Mouse (Mus musculus) Patski (cell line): Measurements from ENCODE around the gene Unc45a. TPM values are rescaled to one million over a fixed set of nuclear protein-coding genes. Genes with fewer than 3 reads are reported as not detected.

Source experiments
- ATAC-seq: fragments of 100-300 bp; one replicate; pipeline ENCODE4 v1.8.0; 2021
- CTCF ChIA-PET: fragments of 350-600 bp; sonication (Branson Sonifier 250); formaldehyde crosslinking; loops from one replicate; lab custom pipeline; 2022; ENCODE audit warnings: inconsistent platforms; lab: Charles Lee
- POLR2A ChIA-PET: fragments of 350-600 bp; sonication (Branson Sonifier 250); formaldehyde crosslinking; loops from one replicate; lab custom pipeline; 2022; ENCODE audit warnings: antibody characterized with exemption, inconsistent platforms; lab: Charles Lee
- DNase-seq: peaks from one replicate; pipeline ENCODE4 v3.0.0-alpha.2; 2011; ENCODE audit warnings: low read depth, low spot score
- H3K27me3 ChIP-seq: fragments of 371-371 bp; one replicate; pipeline ENCODE4 v1.5.1; 2021
- CTCF ChIP-seq: fragments of 100-300 bp; IDR thresholded peaks from one replicate; pipeline ENCODE4 v1.5.1; 2021
- in situ Hi-C: fragments of 300-500 bp; cut with MboI; formaldehyde crosslinking; loops from 3 replicates; pipeline ENCODE4 v1.11.1; 2018; ENCODE audit warnings: low pct_unique_long_range_greater_than_20kb, mixed read lengths
- polyA plus RNA-seq: library from polyadenylated mRNA; unstranded; gene quantifications from one replicate; pipeline ENCODE4 v1.2.3, GENCODE M21; 2021

Gene Unc45a
- polyA plus RNA-seq, 1 experiment from 2014 or later, result 71.3 TPM

DNA sequence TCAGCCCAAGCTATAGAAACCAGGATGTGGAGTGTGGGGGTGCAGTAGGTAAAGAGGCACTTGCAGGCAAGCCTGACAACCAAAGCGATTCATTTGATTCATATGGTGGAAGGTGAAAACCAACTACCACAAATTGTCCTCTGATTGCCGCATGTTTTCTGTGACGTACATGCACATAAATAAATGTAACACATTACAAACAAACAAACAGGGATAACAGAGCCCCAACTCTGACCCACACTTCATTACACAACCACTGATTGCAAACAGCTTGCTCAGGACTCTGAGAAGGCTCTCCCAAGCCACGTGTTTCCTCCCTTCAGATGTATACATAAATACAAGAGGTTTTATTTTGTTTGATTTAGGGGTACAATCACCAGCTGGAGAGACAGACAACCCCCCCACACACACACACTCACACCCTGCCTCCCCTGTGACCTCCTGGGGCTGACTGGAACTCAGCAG is 29.2 kb upstream of the Unc45a start:
- in situ Hi-C loops, result no loop called here
- ChIA-PET CTCF (interaction anchor here (0.8 to 1.6 kb wide), 7 partner anchors 10 to 116 kb away, joined by 3 to 7 read pairs (median 4); partner anchors contain the start of gene Hddc3), POLR2A (interaction anchor here (0.6 to 0.8 kb wide), 2 partner anchors 30 to 1429 kb away, joined by 3 to 4 read pairs; no protein-coding TSS in a partner anchor)
- no peaks in the 10 kb centered on the region for H3K27me3 ChIP-seq
- no peak for ATAC-seq
- no peak for TF ChIP-seq CTCF
- no peak for DNase-seq

DNA sequence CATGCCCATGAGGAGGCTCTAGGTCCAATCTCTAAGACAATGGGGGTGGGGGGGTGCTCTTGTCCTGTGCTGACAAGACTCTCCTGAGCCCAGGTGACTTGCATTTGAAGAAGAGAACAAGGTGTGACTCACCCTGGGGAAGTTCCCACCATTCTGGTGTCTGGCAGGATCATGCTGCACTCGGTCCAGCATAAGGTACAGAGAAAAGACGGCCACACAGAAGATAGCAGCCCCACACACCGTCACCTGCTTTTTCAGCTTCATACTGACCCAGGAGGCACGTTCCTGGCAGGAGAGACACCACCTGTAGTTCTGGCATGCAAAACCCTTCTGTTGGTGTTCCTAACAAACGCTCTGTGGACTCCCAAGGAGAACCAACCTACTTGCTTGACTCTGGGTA is 28.7 kb upstream of the Unc45a start:
- H3K27me3 ChIP-seq, result no peaks in the 10 kb centered on the region
- CTCF ChIA-PET, result interaction anchor here (0.8 to 1.6 kb wide), 5 partner anchors 12 to 117 kb away, joined by 3 to 5 read pairs (median 4); no protein-coding TSS in a partner anchor
- ATAC-seq (no peak), DNase-seq (no peak)
- no peak for TF ChIP-seq CTCF
- in situ Hi-C loops, result no loop called here
- POLR2A ChIA-PET, result interaction anchor here (0.6 kb wide), 1 partner anchor 1430 kb away, joined by 4 read pairs; no protein-coding TSS in a partner anchor

DNA sequence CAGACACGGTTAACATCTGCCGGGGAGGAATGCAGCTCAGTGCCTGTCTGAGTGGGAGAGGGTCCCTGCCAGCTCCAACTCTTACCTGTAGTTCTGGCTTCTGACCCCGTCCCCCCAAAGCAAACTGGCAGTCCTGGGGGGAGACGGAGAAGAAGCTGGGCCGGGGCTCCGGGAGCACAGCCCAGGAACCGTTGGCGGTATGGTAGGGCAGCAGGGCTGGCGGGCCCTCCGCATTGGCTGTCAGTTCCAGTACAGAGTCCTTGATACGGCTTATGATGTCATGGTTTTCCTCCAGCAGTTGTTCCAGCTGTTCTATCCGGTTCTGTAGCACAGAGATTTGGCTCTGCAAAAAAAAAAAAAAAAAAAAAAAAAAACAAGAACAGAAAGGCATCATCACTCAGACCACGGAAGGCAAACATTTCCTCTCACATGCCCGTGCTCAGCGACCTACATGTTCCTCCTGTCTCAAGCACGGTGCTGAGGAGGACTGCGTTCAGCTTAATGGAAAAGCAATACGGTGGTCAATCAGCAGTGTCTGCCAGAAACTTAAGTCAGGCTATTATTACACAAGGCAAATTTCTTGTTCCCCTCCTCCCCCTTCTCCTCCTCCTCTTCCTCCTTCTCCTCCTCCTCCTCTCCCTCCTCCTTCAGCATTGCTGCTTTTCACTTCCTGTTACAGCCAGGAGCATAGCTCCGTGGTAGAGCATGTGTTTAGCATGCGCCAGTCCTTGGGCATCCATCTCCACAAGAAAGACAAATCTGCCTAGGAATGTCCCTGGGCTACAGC is 28.0 kb upstream of the Unc45a start:
- no peak for ATAC-seq
- in situ Hi-C loops, result no loop called here
- TF ChIP-seq CTCF, result no peak
- DNase-seq, result no peak
- ChIA-PET CTCF (interaction anchor here (0.8 kb wide), 1 partner anchor 57 kb away, joined by 3 read pairs; no protein-coding TSS in a partner anchor), POLR2A (interaction anchor here (0.6 kb wide), 1 partner anchor 165 kb away, joined by 4 read pairs; no protein-coding TSS in a partner anchor)
- H3K27me3 ChIP-seq, result no peaks in the 10 kb centered on the region

DNA sequence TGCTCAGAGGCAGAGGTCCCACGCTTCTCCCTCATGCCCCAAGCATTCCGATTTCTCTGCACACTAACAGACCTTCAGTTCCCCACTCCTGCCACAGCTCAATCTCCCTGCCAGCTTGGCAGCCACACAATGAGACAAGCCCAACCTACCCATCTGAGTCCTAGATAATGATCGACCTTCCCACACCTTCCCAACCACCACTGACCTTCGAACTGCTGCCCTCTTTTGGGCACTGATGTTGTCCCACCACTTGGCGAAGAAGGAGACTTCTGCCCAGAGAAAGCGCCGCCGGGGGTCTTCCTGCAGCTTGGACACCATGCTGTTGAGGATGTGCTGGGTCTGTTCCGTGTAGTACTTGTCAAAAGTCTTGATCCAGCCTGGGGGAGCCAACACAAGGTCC is 27.2 kb upstream of the Unc45a start:
- ChIA-PET POLR2A (no interaction called here), CTCF (interaction anchor here (4.2 kb wide), 1 partner anchor 26 kb away, joined by 20 read pairs; the partner anchor contains the start of genes Hddc3 and Unc45a)

DNA sequence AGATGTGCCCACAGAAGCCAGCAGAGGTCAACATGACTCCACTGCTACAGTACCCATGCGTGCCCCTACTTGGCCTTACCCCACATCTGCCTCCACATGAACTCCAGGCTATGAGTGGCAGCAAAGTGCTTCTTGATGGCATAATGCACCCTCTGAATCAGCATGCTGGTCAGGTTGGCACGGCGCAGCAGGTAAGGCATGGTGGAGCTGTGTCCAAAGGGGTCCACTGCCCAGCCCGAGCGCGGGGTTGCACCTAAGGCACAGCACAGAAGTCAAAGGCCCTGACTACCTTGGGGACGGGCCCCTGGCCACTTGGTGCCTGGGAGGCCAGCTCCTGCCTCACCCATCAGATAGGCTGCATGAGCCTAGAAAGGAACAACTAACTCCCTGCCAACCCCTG is 26.4 kb upstream of the Unc45a start:
- H3K27me3 ChIP-seq, result no peaks in the 10 kb centered on the region
- no peak for TF ChIP-seq CTCF
- DNase-seq, result no peak
- in situ Hi-C loops, result no loop called here
- ChIA-PET POLR2A (interaction anchor here (1.5 kb wide), 1 partner anchor 11 kb away, joined by 3 read pairs; no protein-coding TSS in a partner anchor), CTCF (interaction anchor here (1.2 to 4.2 kb wide), 2 partner anchors 10 to 25 kb away, joined by 3 to 20 read pairs; partner anchors contain the start of genes Hddc3 and Unc45a)
- no peak for ATAC-seq

More for the DNA sequence above, 27.2 kb upstream of the Unc45a start:
- no peak for DNase-seq
- TF ChIP-seq CTCF, result no peak
- in situ Hi-C loops, result no loop called here
- no peaks in the 10 kb centered on the region for H3K27me3 ChIP-seq
- ATAC-seq, result no peak

DNA sequence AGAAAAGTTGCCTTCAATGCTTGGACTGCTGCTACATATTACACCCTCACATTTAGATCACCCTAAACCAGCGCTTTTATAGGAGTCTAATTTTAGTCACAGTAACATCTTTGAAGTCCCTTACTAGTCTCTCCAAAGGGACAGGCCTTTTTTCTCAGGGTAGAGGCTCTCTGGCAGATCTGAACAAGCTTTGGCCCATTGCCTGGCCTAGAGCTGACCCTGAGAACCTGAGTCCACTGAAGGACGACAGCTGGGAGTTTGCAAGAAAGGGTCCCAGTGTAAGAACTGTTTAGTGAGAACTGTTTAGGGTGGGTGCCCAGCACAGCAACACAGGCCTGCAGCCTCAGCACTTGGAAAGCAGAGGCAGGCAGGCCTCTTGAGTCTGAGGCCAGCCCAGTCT is 25.0 kb upstream of the Unc45a start:
- in situ Hi-C loops, result no loop called here
- ChIA-PET POLR2A (no interaction called here), CTCF (interaction anchor here (1.3 to 4.2 kb wide), 2 partner anchors 9 to 24 kb away, joined by 3 to 20 read pairs; partner anchors contain the start of genes Hddc3 and Unc45a)
- no peak for DNase-seq
- ATAC-seq, result no peak
- no peaks in the 10 kb centered on the region for H3K27me3 ChIP-seq
- TF ChIP-seq CTCF, result no peak

DNA sequence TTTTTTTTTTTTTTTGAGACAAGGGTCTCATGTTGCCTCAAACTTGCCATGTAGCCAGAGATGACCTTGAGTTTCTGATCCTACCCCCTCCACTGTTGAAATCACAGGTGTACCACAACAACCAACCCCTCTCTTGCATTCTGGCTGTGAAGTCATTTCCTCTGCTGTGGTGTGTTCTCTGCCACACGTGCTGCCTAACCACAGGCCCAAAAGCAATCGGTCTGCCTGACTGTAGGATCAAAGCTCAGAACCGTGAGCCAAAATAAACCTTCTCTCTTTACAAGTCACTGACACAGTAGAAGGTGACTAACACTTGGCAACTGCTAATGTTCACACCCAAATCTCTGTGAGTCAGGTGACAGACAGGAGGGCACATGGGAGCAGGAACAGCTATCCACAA is 19.6 kb upstream of the Unc45a start:
- TF ChIP-seq CTCF, result no peak
- no peak for ATAC-seq
- in situ Hi-C loops, result no loop called here
- CTCF ChIA-PET, result no interaction called here
- H3K27me3 ChIP-seq, result no peaks in the 10 kb centered on the region
- DNase-seq, result no peak
- POLR2A ChIA-PET, result no interaction called here

DNA sequence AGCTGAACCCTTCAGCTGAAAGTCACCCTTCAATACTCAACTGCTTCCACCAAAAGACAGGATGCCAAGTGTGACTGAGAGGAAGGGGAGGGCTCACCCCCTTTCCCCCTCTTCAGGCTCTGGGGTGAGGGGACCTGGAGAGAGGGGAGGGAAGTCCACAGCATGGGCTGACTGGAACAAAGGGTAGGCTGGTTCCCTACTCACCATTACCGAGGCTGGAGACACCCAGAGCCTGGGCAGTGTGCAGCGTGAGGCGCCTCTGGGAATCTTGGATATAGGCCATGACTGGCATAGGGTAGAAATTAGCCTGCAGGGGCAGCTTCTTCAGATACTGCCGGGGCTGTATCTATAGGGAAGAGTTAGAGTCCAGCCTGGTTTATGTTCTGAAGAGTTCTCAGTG is 17.2 kb upstream of the Unc45a start:
- ChIA-PET CTCF (interaction anchor here (1.3 to 1.6 kb wide), 2 partner anchors 12 to 15 kb away, joined by 4 to 5 read pairs; partner anchors contain the start of gene Hddc3), POLR2A (interaction anchor here (0.9 kb wide), 1 partner anchor 243 kb away, joined by 3 read pairs; the partner anchor contains the start of gene Idh2)
- ATAC-seq, result no peak
- in situ Hi-C loops, result no loop called here
- DNase-seq, result no peak
- H3K27me3 ChIP-seq, result no peaks in the 10 kb centered on the region
- TF ChIP-seq CTCF, result no peak

DNA sequence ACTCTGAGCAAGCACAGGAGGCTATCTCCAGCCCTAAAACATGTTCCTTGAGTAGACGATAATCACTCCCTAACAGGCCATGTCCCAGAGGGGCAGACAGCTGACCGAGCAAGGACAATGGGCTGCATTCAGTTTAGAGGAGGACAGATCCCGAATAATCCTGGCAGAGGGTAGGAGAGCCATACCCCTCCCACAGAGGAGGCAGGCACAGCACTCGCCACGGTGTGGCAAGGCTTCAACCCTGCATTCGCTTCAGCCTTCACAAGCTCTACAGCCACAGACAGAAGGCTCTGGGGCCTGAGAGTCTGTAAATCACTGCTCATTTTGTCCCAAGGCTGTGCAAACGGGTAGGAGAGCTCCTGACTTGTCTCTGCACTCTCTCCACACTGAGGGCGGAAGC is 16.4 kb upstream of the Unc45a start:
- in situ Hi-C loops, result no loop called here
- TF ChIP-seq CTCF, result no peak
- no peak for ATAC-seq
- no peaks in the 10 kb centered on the region for H3K27me3 ChIP-seq
- no peak for DNase-seq
- POLR2A ChIA-PET, result no interaction called here
- CTCF ChIA-PET, result interaction anchor here (1.3 to 1.6 kb wide), 3 partner anchors 8 to 14 kb away, joined by 3 to 5 read pairs (median 4); partner anchors contain the start of gene Hddc3

DNA sequence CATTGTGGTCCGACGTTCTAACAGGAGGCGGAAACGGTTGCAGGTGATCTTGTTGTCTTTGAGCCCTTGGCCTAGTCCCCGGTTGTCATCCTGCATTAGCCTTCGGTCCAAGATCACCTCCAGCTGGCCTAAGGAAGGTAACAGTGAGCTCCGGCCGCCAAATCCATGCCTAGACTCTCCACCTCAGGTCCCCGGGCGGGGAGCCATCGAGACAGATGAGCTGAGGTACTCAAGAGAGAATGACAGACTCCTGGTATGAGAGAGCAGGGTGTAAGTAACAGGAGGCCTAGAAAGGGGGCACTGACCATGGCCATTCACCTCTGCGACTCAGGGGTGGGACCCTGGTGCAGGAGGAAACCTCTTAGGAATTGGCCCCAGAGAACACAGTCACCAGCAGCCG is 15.5 kb upstream of the Unc45a start:
- POLR2A ChIA-PET, result interaction anchor here (1.1 kb wide), 1 partner anchor 11 kb away, joined by 3 read pairs; no protein-coding TSS in a partner anchor
- in situ Hi-C loops, result no loop called here
- no peaks in the 10 kb centered on the region for H3K27me3 ChIP-seq
- DNase-seq (no peak), ATAC-seq (no peak)
- CTCF ChIA-PET, result interaction anchor here (1.4 to 1.6 kb wide), 2 partner anchors 9 to 14 kb away, joined by 3 to 5 read pairs; no protein-coding TSS in a partner anchor
- no peak for TF ChIP-seq CTCF
